Mouse (Mus musculus): Measurements from ENCODE around the gene Sh3bp2.
A peak's percentile ranks its signal among the peaks of the same experiment; 100 is the strongest.

Gene Sh3bp2

DNA sequence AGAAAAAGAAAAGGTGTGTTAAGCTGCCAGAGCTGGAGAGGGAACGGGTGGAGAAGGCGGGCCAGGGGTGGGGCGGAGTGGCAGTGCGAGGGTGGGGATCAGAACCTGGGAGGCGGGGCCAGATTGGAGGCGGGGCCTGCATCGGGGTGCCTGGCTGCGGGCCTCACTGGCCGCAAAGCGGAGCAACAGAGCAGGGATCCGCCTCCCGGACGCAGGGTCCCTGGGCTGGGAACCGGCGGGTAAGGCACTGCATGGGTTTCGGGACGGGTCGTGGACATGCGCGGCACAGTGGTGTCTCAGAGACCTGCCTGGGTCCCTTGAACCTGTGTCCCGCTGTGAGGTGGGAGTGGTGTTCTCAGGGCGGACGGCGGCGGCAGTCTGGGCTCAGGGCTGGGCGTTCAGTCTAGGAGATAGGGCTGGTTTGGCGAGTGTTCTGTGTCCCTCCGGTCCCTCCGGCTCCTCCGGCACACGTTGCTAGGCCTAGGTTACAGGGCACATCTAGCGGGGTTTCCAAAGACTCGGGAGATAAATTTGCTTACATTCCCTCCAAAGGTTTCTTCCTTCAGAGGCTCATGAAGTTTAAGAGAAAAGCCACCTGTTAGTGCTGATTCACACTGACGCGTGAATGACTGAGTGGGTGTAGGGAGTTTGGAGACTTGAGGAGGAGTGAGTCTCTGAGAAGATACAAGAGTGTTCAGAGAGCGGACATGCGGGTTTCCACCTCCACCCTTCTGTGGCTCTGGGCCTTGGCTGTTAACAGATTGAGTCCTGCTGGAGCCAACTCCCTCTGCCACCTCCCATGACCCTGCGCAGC, at the start of gene Sh3bp2:
Gene Sh3bp2, plus strand, starts transcription at position 176 of the 814 bp plus-strand sequence.
- DNase-seq (ENCODE audit: low read depth, low spot score) = peak; percentile 85

DNA sequence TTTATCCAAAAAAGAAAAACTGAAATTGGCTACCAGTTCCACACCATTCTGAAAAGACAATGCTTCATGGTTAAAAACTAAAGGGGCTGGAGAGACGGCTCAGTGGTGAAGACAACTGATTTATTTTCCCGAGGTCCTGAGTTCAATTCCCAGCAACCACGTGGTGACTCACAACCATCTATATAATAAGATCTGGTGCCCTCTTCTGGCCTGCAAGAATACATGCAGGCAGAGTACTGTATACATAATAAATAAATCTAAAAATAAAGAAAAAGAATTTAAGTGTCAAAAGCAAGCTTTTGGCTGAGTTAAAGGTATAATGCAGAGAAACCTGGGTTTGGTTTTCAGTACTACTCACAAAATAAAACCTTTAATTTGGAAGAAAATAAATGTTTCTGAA, 44.7 kb upstream of the Sh3bp2 start:
- DNase-seq (ENCODE audit: low read depth, low spot score) = no peak

DNA sequence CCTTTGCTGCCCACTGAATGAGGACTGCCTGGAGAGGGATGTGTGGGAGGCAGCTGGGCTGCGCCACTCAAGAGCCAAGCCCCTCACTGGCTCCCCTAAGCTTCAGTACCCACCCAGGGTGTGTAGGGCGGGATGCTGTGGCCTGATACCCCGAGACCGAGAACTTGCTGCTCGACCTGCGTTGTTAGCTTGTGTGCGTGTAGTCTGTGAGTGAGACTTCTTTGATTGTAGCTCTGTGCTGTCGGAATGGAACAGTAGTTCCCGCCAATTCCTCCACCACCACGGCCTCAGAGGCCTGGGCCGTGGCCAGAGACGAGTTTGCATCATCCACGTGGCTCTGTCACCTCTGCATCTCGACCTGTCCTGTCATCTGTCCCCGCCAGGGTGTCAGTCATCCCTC, 39.9 kb upstream of the Sh3bp2 start:
- no peak for DNase-seq (ENCODE audit: low read depth, low spot score)

DNA sequence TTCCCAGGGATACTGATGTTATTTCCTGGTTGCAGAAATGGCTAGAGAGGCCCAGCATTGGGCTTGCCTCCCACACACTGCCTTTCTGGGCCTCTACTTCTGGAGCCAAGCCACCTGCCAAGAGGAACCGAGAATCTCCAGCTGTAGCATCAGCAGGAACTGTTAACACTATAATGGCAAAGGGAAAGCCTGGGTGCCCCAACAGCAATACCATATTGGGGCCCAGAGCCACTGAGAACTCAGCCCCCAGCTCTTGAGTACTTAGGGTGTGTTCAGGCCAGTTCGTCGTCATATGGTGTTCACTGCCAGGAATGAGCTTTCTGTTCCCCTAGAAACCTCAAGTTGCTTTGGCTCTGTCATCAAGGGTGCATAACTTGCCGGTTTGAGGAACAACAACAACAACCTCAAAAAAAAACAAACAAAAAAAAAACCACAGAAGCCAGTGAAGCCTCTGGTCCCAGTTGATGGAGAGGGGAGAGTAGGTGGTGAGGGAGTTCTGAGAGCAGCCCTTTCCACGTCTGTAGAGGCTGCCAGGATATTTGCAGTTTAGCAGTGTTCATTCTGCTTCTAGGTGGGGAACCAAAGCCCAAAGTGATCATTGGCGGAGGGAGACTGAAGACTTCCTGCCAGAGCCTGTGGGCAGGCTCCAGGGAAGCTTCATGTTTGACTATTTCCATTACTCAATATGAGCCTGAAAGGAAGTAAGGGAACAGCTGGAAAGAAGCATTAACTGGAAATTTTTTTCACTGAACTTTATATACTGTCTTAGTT, 38.1 kb upstream of the Sh3bp2 start:
- DNase-seq (ENCODE audit: low read depth, low spot score) = no peak

DNA sequence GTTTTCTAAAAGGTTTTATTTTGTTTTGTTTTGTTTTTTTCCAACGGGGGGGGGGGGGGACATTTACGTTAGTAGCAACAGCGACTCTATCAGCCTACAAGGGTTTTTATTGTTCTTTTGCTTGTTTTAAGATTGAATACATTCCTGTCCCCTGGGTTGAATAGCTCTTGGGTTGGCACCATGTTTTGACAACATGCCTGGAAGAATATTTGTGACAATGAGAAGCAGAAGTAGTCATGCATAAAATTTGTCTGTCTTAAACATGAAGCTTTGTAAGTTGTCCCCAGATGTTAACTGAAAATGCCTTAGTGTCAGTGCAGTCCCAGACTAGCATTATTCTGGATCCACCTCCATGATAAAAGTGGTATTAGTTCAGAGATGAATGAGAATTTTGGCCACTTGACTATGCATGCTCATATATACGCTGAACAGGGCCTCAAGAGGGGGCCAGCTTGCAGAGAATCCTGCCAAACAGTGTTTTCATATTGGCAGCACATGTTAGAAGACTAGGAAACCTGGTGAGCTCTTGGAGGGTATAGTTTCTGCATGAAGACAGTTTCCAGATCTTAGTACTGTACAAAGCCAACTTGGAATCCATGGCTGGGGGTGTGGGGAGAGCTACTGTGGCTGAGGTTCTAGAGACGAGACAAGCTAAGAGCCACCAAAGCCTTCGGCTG, 36.8 kb upstream of the Sh3bp2 start:
- DNase-seq (ENCODE audit: low read depth, low spot score) = no peak

DNA sequence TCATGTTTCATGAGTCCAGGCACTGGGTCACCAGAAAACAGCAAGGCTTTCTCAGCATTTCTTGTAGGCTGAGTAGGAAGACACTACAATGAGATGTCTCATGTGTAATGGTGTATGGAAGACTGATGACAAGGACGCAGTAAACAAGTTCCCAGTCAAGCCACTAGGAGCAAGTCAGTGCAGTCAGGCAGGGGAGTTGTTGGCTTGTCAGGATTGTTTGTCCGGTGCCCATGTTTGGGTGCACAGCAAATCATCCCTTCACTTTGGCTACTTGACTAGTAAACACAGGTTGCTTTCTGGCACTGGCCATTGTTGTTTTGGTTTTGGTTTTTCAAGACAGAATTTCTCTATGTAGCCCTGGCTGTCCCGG, 36.2 kb upstream of the Sh3bp2 start:
- no peak for DNase-seq (ENCODE audit: low read depth, low spot score)

DNA sequence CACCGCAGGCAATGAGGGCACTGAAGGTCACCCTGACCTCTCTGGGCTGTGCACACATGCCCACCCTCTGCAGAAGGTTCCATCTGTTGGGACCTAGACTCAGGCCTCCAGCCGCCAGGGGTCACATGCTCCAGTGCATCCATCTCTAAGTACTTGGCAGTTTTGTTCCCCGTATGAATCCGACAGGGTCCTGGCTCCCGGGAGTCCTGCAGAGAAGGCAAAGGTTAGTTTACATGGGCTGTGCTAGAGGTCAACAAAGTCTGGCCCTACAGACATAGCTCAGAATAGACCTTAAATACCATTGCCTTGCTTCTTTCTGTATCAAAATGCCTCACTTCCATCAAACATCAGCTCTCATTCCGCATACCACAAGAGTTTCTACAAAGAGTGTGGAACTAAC, 28.9 kb upstream of the Sh3bp2 start:
- DNase-seq (ENCODE audit: low read depth, low spot score) = no peak

DNA sequence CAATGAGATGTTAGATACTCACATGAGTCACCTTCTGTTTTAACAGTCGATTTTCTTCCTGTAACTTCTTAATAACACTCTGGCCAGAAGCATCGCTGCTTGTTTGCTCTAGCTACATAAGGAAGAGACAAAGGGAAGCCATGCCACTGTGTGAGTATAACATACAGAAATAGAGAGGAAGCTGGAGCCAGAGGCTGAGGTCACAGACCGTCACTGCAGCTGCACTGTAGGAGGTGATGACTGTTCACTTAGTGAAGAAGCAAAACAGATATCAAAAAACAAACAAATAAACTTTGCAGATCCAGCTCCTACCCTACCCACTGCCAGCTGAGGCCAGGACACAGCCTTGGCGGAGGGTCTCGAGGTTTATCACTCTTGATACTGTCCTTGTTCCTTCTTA, 24.8 kb upstream of the Sh3bp2 start:
- no peak for DNase-seq (ENCODE audit: low read depth, low spot score)

DNA sequence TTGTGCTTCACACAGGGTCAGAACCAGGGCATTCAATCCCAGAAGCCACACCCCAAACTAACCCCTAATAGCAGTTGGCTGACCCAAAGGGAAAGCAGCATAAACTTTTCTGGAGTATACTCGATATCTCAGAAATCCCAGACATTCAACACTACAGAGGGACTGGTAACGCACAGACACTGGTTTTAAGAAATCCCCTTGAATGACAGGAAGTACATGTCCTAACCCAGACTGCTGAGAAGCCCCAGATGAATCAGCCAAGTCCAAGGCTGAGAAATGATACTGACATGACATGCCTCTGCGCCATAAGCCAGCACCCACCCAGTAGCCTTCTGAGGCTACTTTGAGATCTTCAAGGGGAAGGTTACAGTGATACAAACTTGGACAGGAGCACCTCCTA, 24.1 kb upstream of the Sh3bp2 start:
- no peak for DNase-seq (ENCODE audit: low read depth, low spot score)

DNA sequence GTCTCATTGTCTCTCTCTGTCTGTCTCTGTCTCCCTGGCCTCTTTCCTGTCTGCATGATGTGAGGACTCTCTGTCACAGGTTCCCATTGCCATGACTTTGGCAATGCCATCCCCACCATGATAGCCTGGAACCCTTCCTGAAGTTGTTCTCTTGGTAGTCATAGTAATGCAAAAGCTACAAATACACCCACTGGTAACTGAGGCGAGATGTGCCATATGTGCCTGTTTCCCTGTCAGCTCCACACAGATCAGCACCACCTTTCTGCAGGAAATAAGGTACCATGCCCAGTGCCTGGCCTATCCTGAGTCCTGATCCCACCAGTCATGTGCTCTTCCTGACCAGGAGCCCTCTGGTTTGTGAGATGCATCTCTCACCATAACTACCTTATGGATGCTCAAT, 23.2 kb upstream of the Sh3bp2 start:
- DNase-seq (ENCODE audit: low read depth, low spot score) = no peak

DNA sequence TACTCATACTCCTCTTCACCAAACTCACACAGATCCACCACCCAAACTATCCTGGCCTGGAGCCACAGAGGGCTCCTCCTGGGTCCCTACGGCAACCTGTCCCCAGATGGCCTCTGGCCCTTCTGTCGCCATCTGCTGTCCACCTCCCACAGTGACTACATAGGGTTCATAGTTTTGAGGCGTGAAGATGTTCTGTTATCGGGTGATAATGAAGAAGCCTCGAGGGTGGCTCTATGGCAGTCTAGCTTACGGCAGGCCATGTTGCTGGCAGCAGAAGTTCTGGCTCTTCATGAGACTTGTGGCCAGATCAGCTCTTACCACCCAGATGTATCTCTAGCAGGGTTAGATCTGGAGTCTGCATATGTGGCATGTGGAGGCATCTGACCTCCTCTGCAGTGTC, 22.8 kb upstream of the Sh3bp2 start:
- no peak for DNase-seq (ENCODE audit: low read depth, low spot score)

DNA sequence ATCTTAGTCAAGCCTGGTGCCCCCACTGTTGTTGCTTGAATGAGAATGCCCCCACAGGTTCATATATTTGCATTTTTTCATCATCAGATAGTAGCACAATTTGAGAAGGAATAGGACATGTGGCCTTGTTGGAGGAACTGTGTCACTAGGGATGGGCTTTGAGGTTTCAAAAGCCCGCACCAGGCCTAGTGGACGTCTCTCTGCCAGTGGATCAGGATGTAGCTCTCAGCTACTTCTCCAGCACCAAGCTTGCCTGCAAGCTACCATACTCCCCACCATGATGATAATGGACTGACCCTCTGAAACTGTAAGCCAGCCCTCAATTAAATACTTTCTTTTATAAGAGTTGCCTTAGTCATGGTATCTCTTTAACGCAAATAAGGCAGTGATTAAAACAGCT, 13.2 kb upstream of the Sh3bp2 start:
- no peak for DNase-seq (ENCODE audit: low read depth, low spot score)

DNA sequence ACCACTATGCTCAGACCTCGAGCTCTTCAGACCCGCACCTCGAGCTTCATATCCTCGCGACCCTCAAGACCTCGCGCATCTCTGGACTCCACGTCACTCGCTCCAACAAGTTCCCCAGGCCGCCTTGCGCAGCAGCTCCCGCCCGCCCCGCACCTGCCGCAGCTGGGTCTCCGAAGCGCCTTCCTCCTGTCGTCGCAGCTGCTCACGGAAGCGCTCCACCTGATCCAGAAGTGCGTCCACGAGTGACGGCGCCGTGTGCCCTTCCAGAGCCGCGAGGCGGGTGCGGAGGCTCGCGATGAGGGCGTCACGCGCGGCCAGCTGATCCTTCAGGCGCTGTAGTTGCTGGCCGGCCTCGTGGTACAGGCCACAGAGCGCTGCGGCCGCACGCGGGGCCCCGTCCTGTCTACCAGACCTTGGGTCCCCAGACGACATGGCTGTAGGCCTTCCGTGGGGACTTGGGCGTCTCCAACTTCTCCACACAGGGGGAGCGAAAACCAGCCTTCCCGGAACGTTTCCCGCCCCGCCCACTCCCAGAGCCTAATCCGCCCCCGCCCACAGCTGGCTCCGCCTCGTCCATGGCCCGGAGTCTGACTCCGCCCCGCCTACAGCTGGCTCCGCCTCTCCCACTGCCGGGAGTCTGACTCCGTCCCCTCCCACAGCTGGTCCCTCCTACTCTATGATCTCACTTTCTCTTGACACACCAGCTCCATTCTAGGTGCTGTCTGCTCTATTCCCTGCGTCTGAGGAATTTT, 12.0 kb upstream of the Sh3bp2 start, which contains the start of gene Tnip2:
Gene Tnip2, minus strand, starts transcription at position 526 of the 752 bp plus-strand sequence.
- DNase-seq (ENCODE audit: low read depth, low spot score) = peak; percentile 88

DNA sequence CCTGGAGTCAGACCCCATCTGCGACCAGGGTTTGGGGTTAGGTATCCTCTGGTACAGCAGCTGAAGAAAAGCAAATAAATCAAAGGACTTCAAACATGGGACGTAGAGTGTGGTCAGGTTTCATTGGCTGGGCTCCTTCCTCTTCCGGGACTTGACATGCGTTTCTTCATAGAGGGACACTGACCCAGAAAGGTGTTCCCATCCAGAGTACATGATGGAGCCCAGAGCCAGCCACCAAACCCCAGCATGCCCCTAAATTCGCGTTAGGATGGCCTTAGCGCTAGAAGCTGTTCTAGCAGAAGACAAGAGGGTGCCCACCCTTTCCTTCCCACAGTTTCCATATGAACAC, 11.4 kb upstream of the Sh3bp2 start:
- DNase-seq (ENCODE audit: low read depth, low spot score) = no peak

DNA sequence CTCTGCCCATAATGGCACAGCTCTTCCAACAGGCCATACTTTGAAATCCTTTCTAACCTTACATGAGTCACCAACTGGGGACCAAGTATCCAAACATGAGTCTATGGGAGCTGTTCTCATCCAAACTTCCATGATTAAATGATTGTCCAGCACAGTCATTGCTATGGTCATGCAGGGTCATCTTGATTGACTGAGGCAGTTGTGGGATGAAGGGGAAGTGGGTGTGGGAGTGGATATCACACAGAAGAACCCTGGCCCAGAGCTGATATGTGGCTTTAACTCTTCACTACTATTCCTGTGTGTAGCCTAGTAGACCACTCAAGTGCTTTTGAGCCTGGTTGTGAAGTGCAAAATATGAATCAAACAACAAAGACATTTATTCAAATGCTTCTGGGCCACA, 10.5 kb upstream of the Sh3bp2 start:
- DNase-seq (ENCODE audit: low read depth, low spot score) = no peak

DNA sequence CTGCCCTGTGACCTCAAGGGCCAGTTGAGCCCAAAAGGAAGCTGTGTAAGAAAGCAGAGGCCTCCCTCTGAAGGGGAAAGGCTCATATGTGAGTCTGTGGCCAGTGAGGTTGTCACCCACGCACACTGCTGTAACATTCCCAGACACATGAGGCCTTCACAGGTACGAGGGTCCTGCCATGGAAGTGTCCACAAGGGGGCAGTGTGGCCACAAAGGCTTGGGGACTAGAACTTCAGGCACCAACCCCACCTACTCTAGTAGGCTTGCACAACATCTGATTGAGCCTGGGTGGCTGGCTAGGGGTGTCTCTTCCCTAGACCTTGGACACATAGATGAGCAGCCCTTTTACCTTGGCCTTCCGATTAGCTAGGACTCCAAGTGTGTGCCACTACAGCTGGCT, 7.7 kb upstream of the Sh3bp2 start:
- DNase-seq (ENCODE audit: low read depth, low spot score) = peak; percentile 68

DNA sequence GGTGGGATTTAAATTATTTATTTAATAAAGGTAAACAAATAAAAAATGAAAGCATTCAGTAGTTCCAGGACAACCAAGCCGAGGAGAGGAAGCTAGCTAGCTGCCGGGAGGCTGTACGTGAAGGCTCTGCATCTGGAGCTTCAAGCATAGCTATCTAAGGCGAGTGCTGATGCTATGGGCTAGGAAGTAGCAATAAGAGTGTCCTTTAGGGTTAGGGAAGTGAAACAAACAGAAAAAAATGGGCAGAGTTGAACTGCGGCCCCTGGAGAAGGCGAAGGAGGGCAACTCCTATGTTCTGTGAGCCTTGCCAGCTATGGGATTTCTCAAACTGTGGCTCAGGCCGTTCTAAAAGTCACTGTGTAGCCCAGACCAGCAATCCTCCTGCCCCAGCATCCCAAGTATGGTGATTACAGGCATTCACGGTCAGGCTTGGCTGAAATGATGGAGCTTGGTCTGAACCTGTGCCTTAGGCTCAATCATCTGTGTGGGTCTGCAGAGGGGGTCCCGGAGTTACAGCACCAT, 6.2 kb upstream of the Sh3bp2 start:
- no peak for DNase-seq (ENCODE audit: low read depth, low spot score)

DNA sequence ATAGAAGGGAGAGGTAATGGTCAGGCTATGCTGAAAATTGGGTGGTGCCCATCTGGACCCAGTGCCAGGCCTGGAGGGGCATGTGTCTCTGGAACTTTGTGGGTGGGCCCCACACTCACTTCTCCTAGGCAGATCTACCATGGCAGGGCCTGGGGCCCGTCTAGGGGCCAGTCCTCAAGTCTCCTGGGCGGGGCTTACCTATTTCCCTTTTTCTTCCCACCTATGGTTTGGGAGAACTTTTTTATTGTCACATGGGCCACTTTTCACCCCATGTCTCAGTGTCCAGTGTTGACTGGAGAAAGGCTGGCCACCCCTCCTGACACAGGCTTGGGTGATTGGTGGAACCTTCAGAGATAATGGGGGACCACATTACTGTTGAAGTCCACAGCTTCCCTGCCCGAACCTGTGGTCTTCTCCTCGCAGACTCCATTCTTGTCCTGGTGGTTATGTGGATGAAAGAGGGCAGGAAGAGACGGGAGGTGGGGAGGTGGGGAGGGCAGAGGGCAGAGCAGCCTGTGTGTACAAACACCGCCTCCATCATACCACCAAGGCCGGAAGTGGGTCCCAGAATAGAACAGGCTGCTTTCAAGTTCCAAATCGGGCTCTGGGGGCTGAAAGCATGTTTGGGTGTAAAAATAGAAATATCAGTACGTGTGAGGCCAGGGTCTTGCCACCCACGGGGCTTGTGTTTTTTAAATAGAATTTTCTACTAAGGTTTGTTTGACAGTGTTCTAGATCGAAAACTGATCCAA, 5.0 kb upstream of the Sh3bp2 start:
- DNase-seq (ENCODE audit: low read depth, low spot score) = no peak

DNA sequence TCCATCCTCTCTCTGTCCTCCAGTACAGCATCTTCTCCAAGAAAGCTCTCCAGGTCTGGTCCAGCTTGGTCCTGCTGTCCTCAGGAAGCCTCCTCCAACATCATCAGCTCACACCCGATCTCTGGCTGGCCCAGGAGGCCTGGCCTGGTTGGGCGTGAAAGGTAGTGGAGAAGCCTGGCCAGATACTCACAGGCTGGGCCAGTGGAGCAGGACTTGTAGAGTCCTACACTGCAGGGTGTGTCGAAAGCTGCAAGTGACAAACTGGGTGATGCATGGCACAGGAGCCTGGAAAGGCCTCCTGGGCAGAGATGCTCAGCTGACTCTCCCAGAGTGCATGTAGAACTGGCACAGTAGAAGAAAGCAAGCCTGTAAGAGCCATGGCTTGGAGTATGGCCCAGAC, 4.3 kb upstream of the Sh3bp2 start:
- no peak for DNase-seq (ENCODE audit: low read depth, low spot score)

DNA sequence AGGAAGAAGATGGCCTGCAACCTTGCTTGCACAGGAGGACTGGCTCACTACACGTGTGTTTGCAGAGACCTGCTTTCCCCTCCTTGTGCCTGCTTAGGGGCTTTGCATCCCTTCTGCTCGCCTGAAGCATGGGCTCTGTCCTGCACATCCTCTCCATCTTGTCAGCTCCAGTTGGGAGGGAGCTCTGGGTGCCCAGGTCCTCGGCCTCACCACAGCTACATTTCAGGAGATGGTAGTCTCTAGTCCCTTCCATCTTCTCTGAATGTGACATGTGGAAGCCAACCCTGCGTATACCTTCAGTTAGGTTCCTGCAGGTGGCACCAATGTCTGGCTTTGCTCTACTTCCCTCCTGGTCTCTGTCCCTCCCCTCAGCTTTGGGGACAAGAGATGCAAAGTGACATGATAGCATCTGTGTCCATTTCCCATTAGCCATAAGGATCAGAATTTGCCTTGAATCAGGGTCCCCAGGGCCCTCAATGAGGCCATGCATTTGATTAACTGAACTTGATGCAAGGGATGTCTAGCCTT, 1.6 kb upstream of the Sh3bp2 start:
- DNase-seq (ENCODE audit: low read depth, low spot score) = no peak

DNA sequence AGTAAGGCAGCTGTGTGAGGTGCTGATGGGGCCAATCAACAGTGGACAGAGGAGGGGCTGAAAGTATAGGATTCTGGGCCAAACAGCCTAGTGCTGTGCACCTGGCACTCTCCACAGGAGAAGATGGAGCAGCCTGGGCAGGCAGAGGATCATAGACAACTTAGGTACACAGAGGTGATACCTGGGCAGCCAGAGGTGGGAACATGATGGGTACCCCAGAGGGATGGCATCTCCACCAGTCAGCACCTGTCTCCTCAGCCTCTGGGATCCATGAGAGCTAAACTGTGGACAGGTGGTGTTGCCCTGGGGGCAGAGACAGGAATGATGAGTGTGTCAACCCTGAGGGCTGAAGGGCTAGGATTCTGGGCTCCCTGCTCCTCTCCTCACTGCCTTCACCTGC, 1.1 kb upstream of the Sh3bp2 start:
- no peak for DNase-seq (ENCODE audit: low read depth, low spot score)
